Mouse (Mus musculus): Measurements from ENCODE around the gene Fermt1.

DNA sequence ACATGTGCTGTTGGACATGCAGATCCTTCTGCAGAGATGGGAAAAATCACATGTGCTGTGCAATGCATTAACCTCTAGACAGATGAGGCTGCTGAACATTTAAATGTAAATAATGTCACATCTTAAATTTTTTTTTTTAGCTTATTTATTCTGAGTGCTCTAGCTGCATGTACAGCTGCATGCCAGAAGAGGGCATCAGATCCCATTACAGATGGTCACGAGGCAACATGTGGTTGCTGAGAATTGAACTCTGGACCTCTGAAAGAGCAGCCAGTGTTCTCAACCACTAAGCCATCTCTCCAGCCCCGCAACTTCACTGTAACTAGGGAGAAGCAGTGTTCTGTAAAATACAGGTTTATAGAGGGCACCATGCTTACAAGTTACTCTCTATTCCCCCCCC lies 11.6 kb downstream of the Fermt1 start:
- no peak for TF ChIP-seq CTCF (IDR thresholded peaks at IDR 0.05; ENCODE audit: insufficient read depth, low read length)
- no peak for TF ChIP-seq POLR2A (IDR thresholded peaks at IDR 0.05; ENCODE audit: borderline replicate concordance, extremely low read depth, low read depth, low read length)

Data from lung, adult 2 months (tissue).